Mouse (Mus musculus) adrenal gland, adult 18-20 months (tissue): ENCODE measurements at regions not wholly inside any gene's neighbourhood (a gene's known extent, or its start where the extent isn't known, plus 50 kb on each side); places are given as distances from the start of the nearest gene placed in this dataset.
A peak's percentile ranks its signal among the peaks of the same experiment; 100 is the strongest.

Source experiments
- DNase-seq, 2 experiments: peaks; one replicate each; pipeline ENCODE4 v3.0.0; 2021 to 2022; ENCODE audit warnings: low spot score in 2 of 2
- microRNA-seq, 2 experiments: library from miRNA; unstranded; fragments of <30 nt; microRNA quantifications; one replicate each; pipeline ENCODE4 v1.2.0; 2021; ENCODE audit warnings: borderline number of aligned reads in 2 of 2

DNA sequence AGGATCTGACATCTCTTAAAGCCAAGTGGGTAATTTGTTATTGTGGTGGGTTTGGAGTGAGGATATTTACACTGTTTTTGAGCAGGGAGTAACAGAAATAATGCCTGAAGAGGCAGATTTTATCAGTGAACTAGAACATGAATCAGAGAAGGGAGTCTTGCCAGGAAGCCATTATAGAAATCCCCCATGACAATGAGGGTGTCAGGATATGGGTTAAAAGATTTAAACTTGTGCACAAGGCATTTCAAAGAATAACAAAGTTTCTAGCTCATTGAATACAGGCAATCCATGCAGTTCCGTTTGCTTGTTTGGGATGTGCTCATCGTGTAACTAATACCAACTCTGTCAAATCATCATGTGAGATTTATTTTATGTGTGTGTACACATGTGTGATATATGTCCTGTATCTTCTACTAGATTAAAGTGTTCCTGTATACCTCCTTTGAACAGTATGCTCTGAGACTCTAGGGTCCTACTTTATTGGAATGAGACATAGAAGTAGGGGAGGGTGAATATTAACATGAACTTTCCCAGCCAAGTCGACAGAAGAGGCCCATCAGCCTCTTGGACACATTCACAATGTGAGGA is 134.0 kb upstream of the Cxxc4 start:
- no peak for DNase-seq

- DNase-seq = no peak
These were observed 131.7 kb upstream of the Cxxc4 start for GRCm38 (mm10) chr3:134104625-134105024.

DNA sequence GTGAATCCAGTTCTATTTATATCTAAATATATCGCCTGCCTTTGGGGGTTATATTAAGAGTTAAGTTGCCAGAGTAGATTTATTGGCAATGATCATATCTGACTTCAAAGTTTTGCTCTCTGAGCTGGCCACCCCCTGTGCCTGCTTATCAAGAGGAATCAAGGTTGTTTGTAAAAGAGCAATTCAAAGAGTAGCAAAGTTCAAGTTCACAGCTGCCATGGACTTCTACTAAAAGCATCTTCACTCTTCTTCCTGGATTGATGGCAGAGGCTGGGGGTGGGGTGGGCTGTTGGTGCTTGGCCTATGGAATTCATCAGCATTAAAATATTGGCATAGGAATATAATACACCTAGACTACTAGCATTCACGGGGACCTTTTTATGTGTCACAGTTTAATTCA is 131.2 kb upstream of the Cxxc4 start:
- DNase-seq = no peak

GRCm38 (mm10) chr3:134105567-134105966 is 130.7 kb upstream of the Cxxc4 start:
- no peak for DNase-seq

DNA sequence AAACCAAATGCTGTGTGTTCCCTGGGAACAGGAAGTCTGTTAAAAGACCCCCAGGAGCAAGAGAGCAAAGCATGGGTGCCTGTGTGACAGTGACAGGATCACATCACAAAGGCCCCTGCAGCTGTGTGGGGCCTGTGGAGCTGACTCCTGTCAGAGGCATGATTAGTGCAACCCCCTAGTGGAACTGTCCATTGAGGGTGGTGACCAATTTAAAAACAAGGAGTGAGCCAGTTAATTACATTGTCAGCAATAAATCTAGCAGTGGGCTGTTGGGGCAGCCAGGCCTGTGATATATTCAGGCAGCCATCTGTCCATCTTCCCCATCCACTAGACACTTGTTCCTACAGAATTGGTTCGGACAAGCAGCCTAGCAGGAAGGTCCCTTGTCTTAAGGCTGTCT is 121.8 kb upstream of the Cxxc4 start:
- no peak for DNase-seq

DNA sequence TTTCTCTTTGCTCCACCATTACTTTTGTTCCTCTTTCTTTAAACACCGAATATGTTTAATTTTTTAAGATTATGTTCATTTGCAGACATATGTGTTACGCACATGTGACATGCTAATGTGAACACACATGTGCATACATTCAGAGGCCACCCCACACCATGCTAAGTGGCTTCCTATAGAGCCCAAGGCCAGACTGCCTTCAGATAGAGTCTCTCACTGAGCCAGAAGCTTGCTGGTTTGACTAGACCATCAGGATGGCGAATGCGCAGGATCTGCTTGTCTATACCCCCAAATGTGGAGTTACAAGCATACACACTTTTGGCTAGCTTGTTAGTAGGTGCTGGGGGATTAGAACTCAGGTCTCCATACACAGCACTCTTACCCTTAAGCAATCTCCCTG is 121.3 kb upstream of the Cxxc4 start:
- DNase-seq = no peak

GRCm38 (mm10) chr3:134118898-134119297 is 117.4 kb upstream of the Cxxc4 start:
- DNase-seq = no peak

- no peak for DNase-seq
These were observed 111.3 kb upstream of the Cxxc4 start for GRCm38 (mm10) chr3:134124982-134125381.

- no peak for DNase-seq
These were observed 105.9 kb upstream of the Cxxc4 start for GRCm38 (mm10) chr3:134130412-134130811.

GRCm38 (mm10) chr3:134145251-134145650 is 91.0 kb upstream of the Cxxc4 start:
- no peak for DNase-seq

DNA sequence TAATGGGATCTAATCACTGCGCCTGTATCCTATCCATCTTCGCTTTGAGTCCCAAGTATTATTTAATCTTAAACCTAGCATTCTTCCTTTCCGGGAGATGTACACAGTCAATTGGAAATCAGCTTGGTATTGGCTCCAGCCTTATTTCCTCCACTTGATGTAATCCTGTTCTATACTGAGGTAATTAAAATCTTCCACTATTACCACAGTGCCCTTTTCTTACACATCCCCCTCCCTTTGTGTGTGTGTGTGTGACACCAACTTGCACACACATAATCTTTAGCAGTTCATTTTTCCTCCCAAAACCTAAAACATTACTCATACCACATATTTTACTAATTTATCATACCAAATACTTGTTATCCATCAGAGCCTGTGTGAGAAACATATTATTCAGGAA is 90.3 kb upstream of the Cxxc4 start:
- DNase-seq = no peak

DNA sequence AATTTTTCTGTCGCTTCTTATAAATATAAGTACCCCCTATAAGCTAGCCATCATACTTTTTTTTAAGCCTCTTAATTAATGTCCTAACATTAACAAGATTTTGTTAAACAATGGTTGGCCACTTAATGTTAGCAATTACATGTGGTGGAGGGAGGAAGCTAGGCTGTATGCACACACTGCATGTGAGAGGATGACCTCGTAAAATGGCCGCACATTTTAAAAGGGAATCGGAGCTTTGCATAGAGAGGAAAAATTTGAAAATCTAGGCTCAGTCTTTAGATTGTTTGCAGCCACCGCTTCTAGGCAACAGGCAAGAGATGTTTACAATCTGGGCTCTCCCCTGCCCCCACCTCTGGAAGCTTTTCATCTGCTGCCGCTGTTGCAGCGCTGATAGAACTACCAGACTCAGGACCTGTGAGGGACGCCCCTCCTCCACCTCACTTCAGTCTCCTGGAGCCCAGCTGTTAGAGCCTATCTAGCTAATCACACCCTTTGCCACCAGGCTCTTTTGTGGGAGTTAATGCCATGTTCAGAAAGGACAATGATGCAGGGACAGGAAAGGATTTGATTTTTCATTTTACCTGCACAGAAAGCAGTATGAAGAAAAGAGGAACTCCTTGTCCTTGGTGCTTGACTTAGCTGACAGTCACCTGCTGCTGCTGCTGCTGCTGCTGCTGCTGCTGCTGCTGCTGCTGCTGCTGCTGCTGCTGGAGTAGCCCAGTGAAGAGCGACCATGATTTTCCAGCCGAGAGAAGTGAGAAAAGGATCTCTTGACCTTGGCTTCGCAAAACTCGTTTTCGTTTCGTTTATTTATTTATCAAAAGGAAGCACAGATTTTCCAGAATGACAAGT is 89.7 kb upstream of the Cxxc4 start:
- peak in 1 of 2 experiments; percentile 28 for DNase-seq

DNA sequence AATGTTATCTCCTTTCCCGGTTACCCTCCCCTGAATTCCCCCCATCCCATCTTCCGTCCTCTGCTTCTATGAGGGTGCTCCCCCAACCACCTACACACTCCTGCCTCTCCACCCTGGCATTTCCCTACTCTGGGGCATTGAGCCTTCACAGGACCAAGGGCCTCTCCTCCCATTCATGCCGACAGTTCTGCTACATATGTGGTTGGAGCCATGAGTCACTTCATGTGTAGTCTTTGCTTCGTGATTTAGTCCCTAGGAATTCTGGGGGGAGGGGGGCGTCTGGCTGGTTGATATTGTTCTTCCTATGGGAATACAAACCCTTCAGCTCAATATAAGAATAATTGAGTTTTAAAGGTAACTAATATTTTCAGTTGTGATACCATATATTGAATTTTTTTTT is 74.0 kb upstream of the Cxxc4 start:
- no peak for DNase-seq

DNA sequence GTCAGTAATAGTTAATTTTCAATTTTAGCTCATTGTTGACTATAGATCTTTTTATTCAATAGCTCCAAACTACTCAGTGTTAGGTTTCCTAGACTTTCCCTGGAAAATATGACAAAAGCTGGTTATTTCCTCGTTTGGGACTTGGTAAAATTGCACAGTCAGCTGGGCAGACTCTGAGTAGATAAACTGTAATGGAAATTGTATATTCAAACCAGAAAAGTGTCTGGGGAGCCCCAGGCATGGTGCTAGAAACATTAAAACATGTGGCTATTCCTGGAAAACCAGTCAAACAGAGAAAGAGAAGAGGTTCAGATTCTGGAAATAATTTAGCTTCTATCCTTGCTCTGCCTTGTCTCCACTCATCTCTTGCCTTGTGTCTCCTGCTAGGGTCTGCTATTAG is 66.4 kb upstream of the Cxxc4 start:
- DNase-seq = no peak

- DNase-seq = no peak
These were observed 63.9 kb upstream of the Cxxc4 start for GRCm38 (mm10) chr3:134172357-134172756.

DNA sequence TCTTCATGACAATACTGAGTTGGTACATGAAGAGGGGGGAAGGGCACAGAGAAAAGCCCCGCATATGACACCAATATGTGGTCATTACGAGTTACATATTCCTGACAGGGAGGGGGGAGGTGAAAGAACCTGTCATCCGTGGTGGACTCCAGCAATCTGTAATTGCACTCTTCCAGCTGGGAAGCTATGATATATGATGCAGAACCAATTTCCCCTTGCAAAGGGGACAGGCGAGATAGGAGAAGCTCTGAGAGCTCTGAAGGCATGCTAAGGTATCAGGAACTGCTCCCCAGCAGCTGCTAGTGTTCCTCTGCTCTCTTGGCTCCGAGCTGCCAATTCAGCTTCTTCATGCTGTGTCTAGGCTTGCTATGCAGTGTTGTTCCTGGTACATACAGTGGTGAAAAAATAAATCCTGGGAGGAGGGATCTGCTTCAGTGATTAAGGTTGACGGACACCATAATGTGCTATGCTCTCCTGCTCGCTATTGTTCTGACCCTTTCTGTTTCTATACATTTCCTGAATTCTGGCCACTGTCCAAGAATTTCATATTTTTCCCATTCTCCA is 57.7 kb upstream of the Cxxc4 start:
- no peak for DNase-seq

- DNase-seq = no peak
These were observed 52.2 kb upstream of the Cxxc4 start for GRCm38 (mm10) chr3:134184042-134184441.

Small RNAs in the stretch of these regions (microRNA-seq; reads per million reads assigned to microRNA genes)
- gene Gm44361 = 0 reads per million in 2 experiments
